ENCODE assay signal across 8 mouse cellular contexts in genomic region chr9:21195736-21196505, GRCm38 (mm10). TPM values are rescaled to one million over a fixed set of nuclear protein-coding genes. Genes with fewer than 3 reads are reported as not detected.
DNase-seq lines count a peak whose midpoint lies in the region; ATAC-seq lines count a peak whose summit lies in the region.
"Not testable (repeated sequence)": the region's sequence is repeated elsewhere in the genome, so short reads cannot be mapped to it uniquely, and the experiment has no call there.
"Had no signal": no experiment of that assay in that cellular context is flagged by ENCODE, and none has a peak within 500 bp of the region (broad histone marks: within the 10 kb centered on the region; RNA-seq: fewer than 3 reads in every experiment).

No protein-coding gene starts in this region.

- not testable (repeated sequence) for DNase-seq in hindbrain, embryonic 14.5 days (ENCODE audit: low spot score)
- DNase-seq in layer of hippocampus, adult 9-11 months, result peak; percentile 53
- DNase-seq in spleen, postnatal 36 days (ENCODE audit: low spot score in 2 of 2), result peak; percentile 59 to 60

- not testable (repeated sequence) for H3K4me3 ChIP-seq in forebrain, embryonic 13.5 days
- peak overlapping the region; percentile 48; the same call in 1 of the 2 replicates for H3K4me3 ChIP-seq in hindbrain, embryonic 14.5 days (replicated peaks; ENCODE audit: low read length)
- peak overlapping the region; percentile 69; the same call in 1 of the 2 replicates for H3K4me3 ChIP-seq in neural tube, embryonic 13.5 days

- H3K27me3 ChIP-seq in forebrain, embryonic 13.5 days; hindbrain, embryonic 14.5 days (ENCODE audit: control insufficient read depth, insufficient read depth, low read length); neural tube, embryonic 13.5 days: not testable (repeated sequence)

- not testable (repeated sequence) for H3K9ac ChIP-seq in forebrain, embryonic 13.5 days; hindbrain, embryonic 14.5 days; neural tube, embryonic 13.5 days

- peak overlapping the region; percentile 65; the same call in 1 of the 2 replicates for H3K4me2 ChIP-seq in forebrain, embryonic 13.5 days
- peak overlapping the region; percentile 94 for H3K4me2 ChIP-seq in hindbrain, embryonic 14.5 days (replicated peaks)
- peak overlapping the region; percentile 66; the same call in 1 of the 2 replicates for H3K4me2 ChIP-seq in neural tube, embryonic 13.5 days

- ATAC-seq in activated CD4-positive, CD25-positive, alpha-beta regulatory T cell, adult 4 months, result peak; percentile 40
- ATAC-seq in forebrain, embryonic 13.5 days, result not testable (repeated sequence)
- peak; percentile 16; the same call in 1 of the 2 replicates for ATAC-seq in hindbrain, embryonic 14.5 days (ENCODE audit: low FRiP score)
- ATAC-seq in megakaryocyte progenitor cell, adult 5-6 weeks (replicated peaks; ENCODE audit: poor library complexity), result peak; percentile 47
- peak; percentile 7; the same call in 1 of the 2 replicates for ATAC-seq in neural tube, embryonic 13.5 days (ENCODE audit: low read depth)

- 46% methylated on average over 7 of the region's 7 CpGs for WGBS in forebrain, embryonic 13.5 days
- WGBS in hindbrain, embryonic 14.5 days, result 52% methylated on average over 7 of the region's 7 CpGs
- WGBS in neural tube, embryonic 13.5 days, result 49% methylated on average over 7 of the region's 7 CpGs

- H3K9me3 ChIP-seq in forebrain, embryonic 13.5 days (replicated peaks); hindbrain, embryonic 14.5 days (ENCODE audit: control insufficient read depth, low read length); neural tube, embryonic 13.5 days: not testable (repeated sequence)

- not testable (repeated sequence) for H3K27ac ChIP-seq in forebrain, embryonic 13.5 days; hindbrain, embryonic 14.5 days
- H3K27ac ChIP-seq in neural tube, embryonic 13.5 days (replicated peaks), result peak overlapping the region; percentile 74; the same call in 1 of the 2 replicates

- H3K36me3 ChIP-seq in forebrain, embryonic 13.5 days (ENCODE audit: poor library complexity, severe bottlenecking); hindbrain, embryonic 14.5 days (replicated peaks; ENCODE audit: control insufficient read depth, insufficient read depth); neural tube, embryonic 13.5 days: not testable (repeated sequence)

- peaks cover 30% of the 10 kb centered on the region for H3K4me1 ChIP-seq in forebrain, embryonic 13.5 days
- peaks cover 17% of the 10 kb centered on the region for H3K4me1 ChIP-seq in hindbrain, embryonic 14.5 days (replicated peaks; ENCODE audit: control insufficient read depth, insufficient read depth, low read length)
- H3K4me1 ChIP-seq in neural tube, embryonic 13.5 days (replicated peaks), result peaks cover 37% of the 10 kb centered on the region

RNA-seq across cellular contexts. Expression of gene Pde4a, which starts 30.4 kb away (rescaled TPM):
- 1 to 10 TPM in 1 of 2 experiments, under 1 TPM in 1; 0.44 to 1.1 TPM for polyA plus RNA-seq in activated CD4-positive, CD25-positive, alpha-beta regulatory T cell, adult 4 months (2017; shearing (Covaris generic))
- 15.7 TPM in 2 replicates for polyA plus RNA-seq in forebrain, embryonic 13.5 days (2015; fragmentation: Nextera tagmentation; extraction: Ambion mirVana)
- polyA plus RNA-seq in hindbrain, embryonic 14.5 days (2014; fragmentation: Nextera tagmentation; extraction: Ambion mirVana), result 28.8 and 35.5 TPM in 2 replicates
- total RNA-seq in megakaryocyte progenitor cell, adult 5-6 weeks (2015), result 11.8 and 15.2 TPM in 2 replicates
- total RNA-seq in megakaryocyte progenitor cell, adult 5-6 weeks (2017), result 4.0 and 5.0 TPM in 2 replicates
- polyA plus RNA-seq in neural tube, embryonic 13.5 days (2015; fragmentation: Nextera tagmentation; extraction: Ambion mirVana), result 17.5 and 18.9 TPM in 2 replicates

RNA-seq across cellular contexts. Expression of gene Keap1, which starts 43.2 kb away (rescaled TPM):
- polyA plus RNA-seq in activated CD4-positive, CD25-positive, alpha-beta regulatory T cell, adult 4 months (2017; shearing (Covaris generic)), result 10 to 100 TPM; 16.9 to 30.0 TPM
- polyA plus RNA-seq in forebrain, embryonic 13.5 days (2015; fragmentation: Nextera tagmentation; extraction: Ambion mirVana), result 55.7 and 60.0 TPM in 2 replicates
- polyA plus RNA-seq in hindbrain, embryonic 14.5 days (2014; fragmentation: Nextera tagmentation; extraction: Ambion mirVana), result 39.3 and 43.6 TPM in 2 replicates
- 17.2 and 18.3 TPM in 2 replicates for total RNA-seq in megakaryocyte progenitor cell, adult 5-6 weeks (2015)
- total RNA-seq in megakaryocyte progenitor cell, adult 5-6 weeks (2017), result 35.3 and 38.4 TPM in 2 replicates
- polyA plus RNA-seq in neural tube, embryonic 13.5 days (2015; fragmentation: Nextera tagmentation; extraction: Ambion mirVana), result 60.9 and 64.4 TPM in 2 replicates

RNA-seq across cellular contexts. Expression of gene Cdc37, which starts 46.1 kb away (rescaled TPM):
- polyA plus RNA-seq in activated CD4-positive, CD25-positive, alpha-beta regulatory T cell, adult 4 months (2017; shearing (Covaris generic)), result 100 to 1,000 TPM; 102 to 129 TPM
- polyA plus RNA-seq in forebrain, embryonic 13.5 days (2015; fragmentation: Nextera tagmentation; extraction: Ambion mirVana), result 229 and 232 TPM in 2 replicates
- polyA plus RNA-seq in hindbrain, embryonic 14.5 days (2014; fragmentation: Nextera tagmentation; extraction: Ambion mirVana), result 192 and 215 TPM in 2 replicates
- total RNA-seq in megakaryocyte progenitor cell, adult 5-6 weeks (2015), result 69.7 and 72.1 TPM in 2 replicates
- 283 and 351 TPM in 2 replicates for total RNA-seq in megakaryocyte progenitor cell, adult 5-6 weeks (2017)
- polyA plus RNA-seq in neural tube, embryonic 13.5 days (2015; fragmentation: Nextera tagmentation; extraction: Ambion mirVana), result 228 and 273 TPM in 2 replicates

RNA-seq across cellular contexts. Expression of gene S1pr5, which starts 52.3 kb away (rescaled TPM):
- polyA plus RNA-seq in activated CD4-positive, CD25-positive, alpha-beta regulatory T cell, adult 4 months (2017; shearing (Covaris generic)), result under 1 TPM in 1 of 2 experiments, not detected in 1; 0.34 TPM
- 0.37 and 0.55 TPM in 2 replicates for polyA plus RNA-seq in forebrain, embryonic 13.5 days (2015; fragmentation: Nextera tagmentation; extraction: Ambion mirVana)
- 3.9 and 4.1 TPM in 2 replicates for polyA plus RNA-seq in hindbrain, embryonic 14.5 days (2014; fragmentation: Nextera tagmentation; extraction: Ambion mirVana)
- 0.10 TPM in 1 of 2 replicates, not detected in the other for total RNA-seq in megakaryocyte progenitor cell, adult 5-6 weeks (2015)
- 0.29 TPM in 1 of 2 replicates, not detected in the other for total RNA-seq in megakaryocyte progenitor cell, adult 5-6 weeks (2017)
- polyA plus RNA-seq in neural tube, embryonic 13.5 days (2015; fragmentation: Nextera tagmentation; extraction: Ambion mirVana), result 3.0 and 3.8 TPM in 2 replicates
- polyA plus RNA-seq: G1E had no signal
